Mouse (Mus musculus): Measurements from ENCODE around the gene Pmpcb. TPM values are rescaled to one million over a fixed set of nuclear protein-coding genes. Genes with fewer than 3 reads are reported as not detected.
"Not testable (repeated sequence)": the region's sequence is repeated elsewhere in the genome, so short reads cannot be mapped to it uniquely, and the experiment has no call there.

Pmpcb gene
- total and polyA plus RNA-seq, 2 experiments from 2014 or later, result 64.7 to 68.6 TPM

GRCm38 (mm10) chr5:21700934-21701333 lies 36.0 kb upstream of the Pmpcb start:
- peak; percentile 15; the same call in 1 of the 2 replicates for TF ChIP-seq CTCF (IDR thresholded peaks at IDR 0.05)
- Histone ChIP-seq H3K9me3 (ENCODE audit: low read length) (no peaks in the 10 kb centered on the region), H3K27ac (ENCODE audit: low read depth, low read length) (peak overlapping the region; percentile 99), H3K4me1 (ENCODE audit: insufficient read depth, low read length) (no peaks in the 10 kb centered on the region), H3K4me3 (ENCODE audit: low read depth, low read length) (peak overlapping the region; percentile 69), H3K4me2 (ENCODE audit: low read depth, low read length, poor library complexity, severe bottlenecking) (peak overlapping the region; percentile 64), H3K36me3 (ENCODE audit: insufficient read depth, low read length) (no peaks in the 10 kb centered on the region), H3K9ac (replicated peaks; ENCODE audit: low read length, poor library complexity, severe bottlenecking) (peak overlapping the region; percentile 93), H3K27me3 (ENCODE audit: insufficient read depth, low read length) (no peaks in the 10 kb centered on the region)
- DNase-seq (ENCODE audit: low spot score) (no peak), ATAC-seq (ENCODE audit: low FRiP score) (peak; percentile 84)
- WGBS, result under 1% methylated on average over 22 of the region's 22 CpGs

- TF ChIP-seq CTCF (IDR thresholded peaks at IDR 0.05), result peak; percentile 0; the same call in 1 of the 2 replicates
- H3K4me3 ChIP-seq (ENCODE audit: low read depth, low read length), result peak within 1 kb of the TSS; percentile 69
- peak within 1 kb of the TSS; percentile 99 for H3K27ac ChIP-seq (ENCODE audit: low read depth, low read length)
- WGBS, result under 1% methylated on average over 39 of the region's 59 CpGs
- no peaks in the 10 kb centered on the region for H3K9me3 ChIP-seq (ENCODE audit: low read length)
- ATAC-seq (ENCODE audit: low FRiP score) (peak; percentile 99), DNase-seq (ENCODE audit: low spot score) (peak; percentile 97)
- H3K9ac ChIP-seq (replicated peaks; ENCODE audit: low read length, poor library complexity, severe bottlenecking), result peak within 1 kb of the TSS; percentile 93
- H3K36me3 ChIP-seq (ENCODE audit: insufficient read depth, low read length), result no peaks in the 10 kb centered on the region
- no peaks in the 10 kb centered on the region for H3K27me3 ChIP-seq (ENCODE audit: insufficient read depth, low read length)
- H3K4me2 ChIP-seq (ENCODE audit: low read depth, low read length, poor library complexity, severe bottlenecking), result peak within 1 kb of the TSS; percentile 64
- no peaks in the 10 kb centered on the region for H3K4me1 ChIP-seq (ENCODE audit: insufficient read depth, low read length)
Measured at GRCm38 (mm10) chr5:21701351-21702008, 35.5 kb upstream of the Pmpcb start, which contains the start of gene Napepld. TSS of gene Napepld (minus strand) at chr5:21701396.

- DNase-seq (ENCODE audit: low spot score) (no peak), ATAC-seq (ENCODE audit: low FRiP score) (no peak)
- H3K4me1 ChIP-seq (ENCODE audit: insufficient read depth, low read length), result no peaks in the 10 kb centered on the region
- H3K27ac ChIP-seq (ENCODE audit: low read depth, low read length), result peak overlapping the region; percentile 99
- H3K9me3 ChIP-seq (ENCODE audit: low read length), result no peaks in the 10 kb centered on the region
- H3K4me2 ChIP-seq (ENCODE audit: low read depth, low read length, poor library complexity, severe bottlenecking), result peak overlapping the region; percentile 64
- H3K9ac ChIP-seq (replicated peaks; ENCODE audit: low read length, poor library complexity, severe bottlenecking), result peak overlapping the region; percentile 93
- TF ChIP-seq CTCF (IDR thresholded peaks at IDR 0.05), result no peak
- no peaks in the 10 kb centered on the region for H3K27me3 ChIP-seq (ENCODE audit: insufficient read depth, low read length)
- H3K36me3 ChIP-seq (ENCODE audit: insufficient read depth, low read length), result no peaks in the 10 kb centered on the region
- 44% methylated on average over 2 of the region's 2 CpGs for WGBS
- peak overlapping the region; percentile 69 for H3K4me3 ChIP-seq (ENCODE audit: low read depth, low read length)
Measured at GRCm38 (mm10) chr5:21702009-21702364, 35.0 kb upstream of the Pmpcb start.

GRCm38 (mm10) chr5:21702873-21703475 lies 34.0 kb upstream of the Pmpcb start:
- H3K9me3 ChIP-seq (ENCODE audit: low read length), result no peaks in the 10 kb centered on the region
- TF ChIP-seq CTCF (IDR thresholded peaks at IDR 0.05), result no peak
- WGBS, result 84% methylated on average over 6 of the region's 6 CpGs
- H3K4me3 ChIP-seq (ENCODE audit: low read depth, low read length), result no peak overlapping the region
- H3K9ac ChIP-seq (replicated peaks; ENCODE audit: low read length, poor library complexity, severe bottlenecking), result no peak overlapping the region
- peak overlapping the region; percentile 32; the same call in 1 of the 2 replicates for H3K27ac ChIP-seq (ENCODE audit: low read depth, low read length)
- H3K4me2 ChIP-seq (ENCODE audit: low read depth, low read length, poor library complexity, severe bottlenecking), result no peak overlapping the region
- no peaks in the 10 kb centered on the region for H3K4me1 ChIP-seq (ENCODE audit: insufficient read depth, low read length)
- ATAC-seq (ENCODE audit: low FRiP score) (no peak), DNase-seq (ENCODE audit: low spot score) (no peak)
- H3K36me3 ChIP-seq (ENCODE audit: insufficient read depth, low read length), result no peaks in the 10 kb centered on the region
- no peaks in the 10 kb centered on the region for H3K27me3 ChIP-seq (ENCODE audit: insufficient read depth, low read length)

GRCm38 (mm10) chr5:21703708-21704107 lies 33.2 kb upstream of the Pmpcb start:
- TF ChIP-seq CTCF (IDR thresholded peaks at IDR 0.05), result no peak
- Histone ChIP-seq H3K27me3 (ENCODE audit: insufficient read depth, low read length) (no peaks in the 10 kb centered on the region), H3K9ac (replicated peaks; ENCODE audit: low read length, poor library complexity, severe bottlenecking) (no peak overlapping the region), H3K4me1 (ENCODE audit: insufficient read depth, low read length) (no peaks in the 10 kb centered on the region), H3K4me3 (ENCODE audit: low read depth, low read length) (no peak overlapping the region), H3K27ac (ENCODE audit: low read depth, low read length) (no peak overlapping the region), H3K9me3 (ENCODE audit: low read length) (no peaks in the 10 kb centered on the region), H3K36me3 (ENCODE audit: insufficient read depth, low read length) (no peaks in the 10 kb centered on the region), H3K4me2 (ENCODE audit: low read depth, low read length, poor library complexity, severe bottlenecking) (no peak overlapping the region)
- WGBS, result 79% methylated on average over 3 of the region's 3 CpGs
- ATAC-seq (ENCODE audit: low FRiP score) (no peak), DNase-seq (ENCODE audit: low spot score) (no peak)

GRCm38 (mm10) chr5:21706546-21706945 lies 30.4 kb upstream of the Pmpcb start:
- Histone ChIP-seq H3K4me1 (ENCODE audit: insufficient read depth, low read length) (no peaks in the 10 kb centered on the region), H3K27me3 (ENCODE audit: insufficient read depth, low read length) (no peaks in the 10 kb centered on the region), H3K9ac (replicated peaks; ENCODE audit: low read length, poor library complexity, severe bottlenecking) (no peak overlapping the region), H3K36me3 (ENCODE audit: insufficient read depth, low read length) (no peaks in the 10 kb centered on the region), H3K4me3 (ENCODE audit: low read depth, low read length) (no peak overlapping the region), H3K27ac (ENCODE audit: low read depth, low read length) (no peak overlapping the region), H3K9me3 (ENCODE audit: low read length) (no peaks in the 10 kb centered on the region), H3K4me2 (ENCODE audit: low read depth, low read length, poor library complexity, severe bottlenecking) (no peak overlapping the region)
- DNase-seq (ENCODE audit: low spot score) (no peak), ATAC-seq (ENCODE audit: low FRiP score) (no peak)
- 89% methylated on average over 4 of the region's 4 CpGs for WGBS
- no peak for TF ChIP-seq CTCF (IDR thresholded peaks at IDR 0.05)

- not testable (repeated sequence) for H3K9me3 ChIP-seq (ENCODE audit: low read length); H3K9ac ChIP-seq (replicated peaks; ENCODE audit: low read length, poor library complexity, severe bottlenecking); H3K27ac ChIP-seq (ENCODE audit: low read depth, low read length); H3K4me2 ChIP-seq (ENCODE audit: low read depth, low read length, poor library complexity, severe bottlenecking); DNase-seq (ENCODE audit: low spot score); ATAC-seq (ENCODE audit: low FRiP score); H3K4me1 ChIP-seq (ENCODE audit: insufficient read depth, low read length); H3K36me3 ChIP-seq (ENCODE audit: insufficient read depth, low read length); H3K27me3 ChIP-seq (ENCODE audit: insufficient read depth, low read length); H3K4me3 ChIP-seq (ENCODE audit: low read depth, low read length)
- WGBS, result 82% methylated on average over 8 of the region's 8 CpGs
Measured at GRCm38 (mm10) chr5:21708011-21708410, 28.9 kb upstream of the Pmpcb start.

Measured in midbrain, postnatal 0 days (tissue).